Mouse (Mus musculus) hindbrain, embryonic 10.5 days (tissue): ENCODE results near the gene Zbtb20. TPM values are rescaled to one million over a fixed set of nuclear protein-coding genes. Genes with fewer than 3 reads are reported as not detected.

ENCODE experiments used
- DNase-seq: peaks from one replicate; pipeline ENCODE4 v3.0.0-alpha.2; 2017; ENCODE audit warnings: low spot score
- H3K27ac ChIP-seq: fragments of 300-500 bp; sonication (generic); 2 replicates; pipeline ENCODE4 v1.5.1; 2016; ENCODE audit warnings: mild to moderate bottlenecking, moderate library complexity
- H3K27me3 ChIP-seq: fragments of 300-500 bp; sonication (generic); 2 replicates; pipeline ENCODE4 v1.6.1; 2016; ENCODE audit warnings: mild to moderate bottlenecking; ENCODE audit not compliant: poor library complexity, insufficient read depth, severe bottlenecking
- H3K36me3 ChIP-seq: fragments of 300-500 bp; sonication (generic); 2 replicates; pipeline ENCODE4 v1.6.1; 2016; ENCODE audit warnings: mild to moderate bottlenecking, moderate library complexity
- H3K4me1 ChIP-seq: fragments of 300-500 bp; sonication (generic); replicated peaks from 2 replicates; pipeline ENCODE4 v1.6.1; 2016; ENCODE audit warnings: mild to moderate bottlenecking
- H3K4me3 ChIP-seq: fragments of 300-500 bp; sonication (generic); 2 replicates; pipeline ENCODE4 v1.5.1; 2016; ENCODE audit warnings: mild to moderate bottlenecking, moderate library complexity
- H3K9me3 ChIP-seq: fragments of 300-500 bp; sonication (generic); 2 replicates; pipeline ENCODE4 v1.6.1; 2016; ENCODE audit warnings: mild to moderate bottlenecking, moderate library complexity
- WGBS: fragments of 180-500 bp; shearing (Covaris S2); methylation state at CpG from one replicate; pipeline ENCODE4 v1.1.7; 2016; 5-methylcytosine and 5-hydroxymethylcytosine counted together
- polyA plus RNA-seq: library from polyadenylated mRNA; unstranded; fragments of >200 nt; fragmentation: Nextera tagmentation; extraction: Ambion mirVana; gene quantifications from 2 replicates; pipeline ENCODE4 v1.2.1, GENCODE M21; 2016

Zbtb20 gene
- polyA plus RNA-seq, 1 experiment from 2014 or later = 41.3 TPM

- WGBS = 84% methylated on average over 4 of the region's 4 CpGs
- Histone ChIP-seq H3K36me3 (no peaks in the 10 kb centered on the region), H3K27me3 (no peaks in the 10 kb centered on the region), H3K4me3 (no peak overlapping the region), H3K27ac (no peak overlapping the region), H3K4me1 (no peaks in the 10 kb centered on the region), H3K9me3 (no peaks in the 10 kb centered on the region)
- no peak for DNase-seq
These were observed 161.6 kb downstream of the Zbtb20 start for GRCm38 (mm10) chr16:43037320-43037719.

- Histone ChIP-seq H3K4me1 (no peaks in the 10 kb centered on the region), H3K9me3 (no peaks in the 10 kb centered on the region)
- no peak for DNase-seq
These were observed 169.9 kb downstream of the Zbtb20 start for GRCm38 (mm10) chr16:43045611-43046010.

GRCm38 (mm10) chr16:43046686-43047085 is 171.0 kb downstream of the Zbtb20 start:
- Histone ChIP-seq H3K4me1 (no peaks in the 10 kb centered on the region), H3K27ac (no peak overlapping the region), H3K4me3 (no peak overlapping the region), H3K27me3 (no peaks in the 10 kb centered on the region), H3K9me3 (no peaks in the 10 kb centered on the region), H3K36me3 (no peaks in the 10 kb centered on the region)
- DNase-seq = no peak
- 87% methylated on average over 3 of the region's 3 CpGs for WGBS

More at GRCm38 (mm10) chr16:43045611-43046010, 169.9 kb downstream of the Zbtb20 start:
- Histone ChIP-seq H3K36me3 (no peaks in the 10 kb centered on the region), H3K4me3 (no peak overlapping the region), H3K27me3 (no peaks in the 10 kb centered on the region), H3K27ac (no peak overlapping the region)

GRCm38 (mm10) chr16:43069666-43070295 is 194.1 kb downstream of the Zbtb20 start:
- Histone ChIP-seq H3K27ac (no peak overlapping the region), H3K9me3 (no peaks in the 10 kb centered on the region), H3K4me1 (0 out of 2 replicates have a peak, but pooled peaks cover 3% of the 10 kb centered on the region), H3K27me3 (no peaks in the 10 kb centered on the region), H3K4me3 (no peak overlapping the region), H3K36me3 (no peaks in the 10 kb centered on the region)
- DNase-seq = no peak
- 93% methylated on average over 3 of the region's 3 CpGs for WGBS

- H3K4me3 ChIP-seq = no peak overlapping the region
- no peak overlapping the region for H3K27ac ChIP-seq
- no peaks in the 10 kb centered on the region for H3K27me3 ChIP-seq
- H3K4me1 ChIP-seq = 0 out of 2 replicates have a peak, but pooled peaks cover 3% of the 10 kb centered on the region
- DNase-seq = no peak
- no peaks in the 10 kb centered on the region for H3K36me3 ChIP-seq
- H3K9me3 ChIP-seq = no peaks in the 10 kb centered on the region
- WGBS = 90% methylated on average over 3 of the region's 3 CpGs
These were observed 196.2 kb downstream of the Zbtb20 start for GRCm38 (mm10) chr16:43071875-43072274.

GRCm38 (mm10) chr16:43072818-43073594 is 197.3 kb downstream of the Zbtb20 start:
- H3K9me3 ChIP-seq = no peaks in the 10 kb centered on the region
- no peaks in the 10 kb centered on the region for H3K27me3 ChIP-seq
- DNase-seq = no peak
- 0 out of 2 replicates have a peak, but pooled peaks cover 3% of the 10 kb centered on the region for H3K4me1 ChIP-seq
- no peaks in the 10 kb centered on the region for H3K36me3 ChIP-seq
- H3K27ac ChIP-seq = no peak overlapping the region
- no peak overlapping the region for H3K4me3 ChIP-seq
- WGBS = 82% methylated on average over 5 of the region's 5 CpGs

GRCm38 (mm10) chr16:43080403-43080802 is 204.7 kb downstream of the Zbtb20 start:
- no peaks in the 10 kb centered on the region for H3K27me3 ChIP-seq
- no peak overlapping the region for H3K27ac ChIP-seq
- DNase-seq = no peak
- 92% methylated on average over 2 of the region's 2 CpGs for WGBS
- H3K36me3 ChIP-seq = no peaks in the 10 kb centered on the region
- H3K4me1 ChIP-seq = no peaks in the 10 kb centered on the region
- H3K4me3 ChIP-seq = no peak overlapping the region
- H3K9me3 ChIP-seq = no peaks in the 10 kb centered on the region

GRCm38 (mm10) chr16:43080923-43081702 is 205.4 kb downstream of the Zbtb20 start:
- no peaks in the 10 kb centered on the region for H3K36me3 ChIP-seq
- H3K9me3 ChIP-seq = no peaks in the 10 kb centered on the region
- no peak overlapping the region for H3K4me3 ChIP-seq
- no peak for DNase-seq
- no peaks in the 10 kb centered on the region for H3K27me3 ChIP-seq
- no peaks in the 10 kb centered on the region for H3K4me1 ChIP-seq
- WGBS = 89% methylated on average over 5 of the region's 5 CpGs
- H3K27ac ChIP-seq = no peak overlapping the region

GRCm38 (mm10) chr16:43081995-43082394 is 206.3 kb downstream of the Zbtb20 start:
- H3K4me1 ChIP-seq = no peaks in the 10 kb centered on the region
- H3K27ac ChIP-seq = no peak overlapping the region
- no peaks in the 10 kb centered on the region for H3K27me3 ChIP-seq
- H3K36me3 ChIP-seq = no peaks in the 10 kb centered on the region
- no peaks in the 10 kb centered on the region for H3K9me3 ChIP-seq
- no peak overlapping the region for H3K4me3 ChIP-seq
- no peak for DNase-seq
- 80% methylated on average over 6 of the region's 6 CpGs for WGBS

GRCm38 (mm10) chr16:43082801-43083200 is 207.1 kb downstream of the Zbtb20 start:
- 82% methylated on average over 5 of the region's 5 CpGs for WGBS
- Histone ChIP-seq H3K27ac (no peak overlapping the region), H3K9me3 (no peaks in the 10 kb centered on the region), H3K36me3 (no peaks in the 10 kb centered on the region), H3K4me1 (no peaks in the 10 kb centered on the region), H3K4me3 (no peak overlapping the region), H3K27me3 (no peaks in the 10 kb centered on the region)
- DNase-seq = no peak

- Histone ChIP-seq H3K4me3 (no peak overlapping the region), H3K36me3 (no peaks in the 10 kb centered on the region), H3K27ac (no peak overlapping the region), H3K9me3 (no peaks in the 10 kb centered on the region), H3K4me1 (no peaks in the 10 kb centered on the region), H3K27me3 (no peaks in the 10 kb centered on the region)
- no peak for DNase-seq
- WGBS = 86% methylated on average over 3 of the region's 3 CpGs
These were observed 214.5 kb downstream of the Zbtb20 start for GRCm38 (mm10) chr16:43090188-43090587.

- H3K27me3 ChIP-seq = no peaks in the 10 kb centered on the region
- no peaks in the 10 kb centered on the region for H3K9me3 ChIP-seq
- DNase-seq = no peak
- H3K27ac ChIP-seq = no peak overlapping the region
- H3K4me1 ChIP-seq = 0 out of 2 replicates have a peak, but pooled peaks cover 7% of the 10 kb centered on the region
- no peak overlapping the region for H3K4me3 ChIP-seq
- WGBS = 88% methylated on average over 1 of the region's 1 CpGs
- no peaks in the 10 kb centered on the region for H3K36me3 ChIP-seq
These were observed 218.5 kb downstream of the Zbtb20 start for GRCm38 (mm10) chr16:43094161-43094560.

- DNase-seq = no peak
- H3K36me3 ChIP-seq = no peaks in the 10 kb centered on the region
- no peaks in the 10 kb centered on the region for H3K9me3 ChIP-seq
- H3K4me1 ChIP-seq = 0 out of 2 replicates have a peak, but pooled peaks cover 7% of the 10 kb centered on the region
- WGBS = 84% methylated on average over 6 of the region's 6 CpGs
- no peaks in the 10 kb centered on the region for H3K27me3 ChIP-seq
- H3K4me3 ChIP-seq = no peak overlapping the region
- H3K27ac ChIP-seq = no peak overlapping the region
These were observed 219.1 kb downstream of the Zbtb20 start for GRCm38 (mm10) chr16:43094756-43095155.
